Mouse (Mus musculus): Measurements from ENCODE around the gene Hs6st1. TPM values are rescaled to one million over a fixed set of nuclear protein-coding genes. Genes with fewer than 3 reads are reported as not detected.
"Not testable (repeated sequence)": the region's sequence is repeated elsewhere in the genome, so short reads cannot be mapped to it uniquely, and the experiment has no call there.

Gene Hs6st1
- polyA plus RNA-seq (2015; fragmentation: Nextera tagmentation; extraction: Ambion mirVana): 4.8 and 5.2 TPM in 2 replicates

- peaks cover 48% of the 10 kb centered on the region for H3K4me1 ChIP-seq (ENCODE audit: control insufficient read depth, insufficient read depth, low read length)
- H3K4me3 ChIP-seq (replicated peaks; ENCODE audit: low read length): peak within 1 kb of the TSS; percentile 80
- H3K9me3 ChIP-seq (replicated peaks; ENCODE audit: control insufficient read depth, low read length): no peaks in the 10 kb centered on the region
- H3K4me2 ChIP-seq (ENCODE audit: low read depth, low read length): peak within 1 kb of the TSS; percentile 95
- H3K27ac ChIP-seq (ENCODE audit: low read length): peak within 1 kb of the TSS; percentile 88
- peak; percentile 93 for ATAC-seq (ENCODE audit: insufficient read depth, low FRiP score)
- no peaks in the 10 kb centered on the region for H3K27me3 ChIP-seq (ENCODE audit: control insufficient read depth, insufficient read depth, low read length)
- 0% methylated on average over 44 of the region's 55 CpGs for WGBS
- H3K36me3 ChIP-seq (ENCODE audit: control insufficient read depth, insufficient read depth, low read length): no peaks in the 10 kb centered on the region
- H3K9ac ChIP-seq (ENCODE audit: low read length): peak within 1 kb of the TSS; percentile 89
Measured at GRCm38 (mm10) chr1:36068076-36068475, at the start of gene Hs6st1. Gene Hs6st1, plus strand, starts transcription at chr1:36068400.

DNA sequence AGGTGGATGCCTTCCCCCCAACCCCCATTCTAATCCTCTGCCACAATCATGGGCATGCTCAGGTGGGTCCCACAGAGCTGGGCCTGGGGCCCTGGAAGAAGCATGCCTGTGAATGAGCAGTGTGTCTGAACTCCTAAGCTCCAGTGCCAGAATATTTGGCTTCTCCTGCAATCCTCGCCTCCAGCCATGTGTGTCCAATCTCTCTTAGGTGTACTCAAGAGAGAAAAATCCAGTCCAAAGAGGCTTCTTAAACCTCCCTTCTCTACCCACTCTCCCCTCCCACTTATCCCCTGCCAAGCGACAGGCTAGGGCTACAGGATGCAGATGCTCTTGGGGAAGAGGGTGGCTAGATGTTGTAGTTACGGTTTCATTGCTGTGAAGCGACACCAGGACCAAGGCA lies 49.6 kb upstream of the Hs6st1 start:
- H3K4me3 ChIP-seq (replicated peaks; ENCODE audit: low read length): no peak overlapping the region
- no peak overlapping the region; the same call in 1 of the 2 replicates for H3K27ac ChIP-seq (ENCODE audit: low read length)
- H3K4me1 ChIP-seq (ENCODE audit: control insufficient read depth, insufficient read depth, low read length): peaks cover 10% of the 10 kb centered on the region
- H3K36me3 ChIP-seq (ENCODE audit: control insufficient read depth, insufficient read depth, low read length): no peaks in the 10 kb centered on the region
- H3K9ac ChIP-seq (ENCODE audit: low read length): no peak overlapping the region
- H3K27me3 ChIP-seq (ENCODE audit: control insufficient read depth, insufficient read depth, low read length): no peaks in the 10 kb centered on the region
- WGBS: 78% methylated on average over 4 of the region's 4 CpGs
- ATAC-seq (ENCODE audit: insufficient read depth, low FRiP score): no peak
- H3K9me3 ChIP-seq (replicated peaks; ENCODE audit: control insufficient read depth, low read length): no peaks in the 10 kb centered on the region
- H3K4me2 ChIP-seq (ENCODE audit: low read depth, low read length): no peak overlapping the region

- H3K36me3 ChIP-seq (ENCODE audit: control insufficient read depth, insufficient read depth, low read length): no peaks in the 10 kb centered on the region
- no peak overlapping the region for H3K4me2 ChIP-seq (ENCODE audit: low read depth, low read length)
- ATAC-seq (ENCODE audit: insufficient read depth, low FRiP score): no peak
- no peak overlapping the region for H3K27ac ChIP-seq (ENCODE audit: low read length)
- H3K9ac ChIP-seq (ENCODE audit: low read length): no peak overlapping the region
- WGBS: 87% methylated on average over 2 of the region's 2 CpGs
- peaks cover 10% of the 10 kb centered on the region for H3K4me1 ChIP-seq (ENCODE audit: control insufficient read depth, insufficient read depth, low read length)
- no peaks in the 10 kb centered on the region for H3K27me3 ChIP-seq (ENCODE audit: control insufficient read depth, insufficient read depth, low read length)
- H3K9me3 ChIP-seq (replicated peaks; ENCODE audit: control insufficient read depth, low read length): no peaks in the 10 kb centered on the region
- H3K4me3 ChIP-seq (replicated peaks; ENCODE audit: low read length): no peak overlapping the region
Measured at GRCm38 (mm10) chr1:36019161-36019560, 49.0 kb upstream of the Hs6st1 start.

- H3K27ac ChIP-seq (ENCODE audit: low read length): no peak overlapping the region
- no peaks in the 10 kb centered on the region for H3K27me3 ChIP-seq (ENCODE audit: control insufficient read depth, insufficient read depth, low read length)
- H3K4me3 ChIP-seq (replicated peaks; ENCODE audit: low read length): no peak overlapping the region
- H3K4me2 ChIP-seq (ENCODE audit: low read depth, low read length): no peak overlapping the region
- ATAC-seq (ENCODE audit: insufficient read depth, low FRiP score): no peak
- 95% methylated on average over 4 of the region's 4 CpGs for WGBS
- peaks cover 10% of the 10 kb centered on the region for H3K4me1 ChIP-seq (ENCODE audit: control insufficient read depth, insufficient read depth, low read length)
- no peaks in the 10 kb centered on the region for H3K9me3 ChIP-seq (replicated peaks; ENCODE audit: control insufficient read depth, low read length)
- H3K36me3 ChIP-seq (ENCODE audit: control insufficient read depth, insufficient read depth, low read length): no peaks in the 10 kb centered on the region
- no peak overlapping the region for H3K9ac ChIP-seq (ENCODE audit: low read length)
Measured at GRCm38 (mm10) chr1:36020315-36020714, 47.9 kb upstream of the Hs6st1 start.

DNA sequence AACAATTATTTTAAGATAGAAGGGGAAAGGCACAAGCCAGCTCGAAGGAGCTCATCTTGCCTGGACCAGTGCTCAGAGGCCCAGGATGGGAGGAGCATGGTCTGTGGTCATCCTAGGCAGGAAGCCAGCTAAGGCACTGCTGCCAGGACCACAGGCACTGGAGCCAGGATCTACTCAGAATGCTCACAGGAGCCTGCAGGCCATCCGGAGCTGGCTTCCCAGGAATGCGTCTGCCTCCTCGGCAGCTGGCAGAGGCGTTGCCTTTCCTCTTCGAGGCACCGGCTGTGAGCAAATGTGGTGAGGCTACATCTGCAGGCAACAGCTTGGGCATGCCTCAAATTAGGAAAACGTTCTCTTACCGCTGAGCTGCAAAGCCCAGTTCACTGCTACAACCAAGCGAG lies 37.8 kb upstream of the Hs6st1 start:
- H3K4me3 ChIP-seq (replicated peaks; ENCODE audit: low read length): no peak overlapping the region
- no peak overlapping the region for H3K4me2 ChIP-seq (ENCODE audit: low read depth, low read length)
- peak overlapping the region; percentile 33 for H3K27ac ChIP-seq (ENCODE audit: low read length)
- no peaks in the 10 kb centered on the region for H3K9me3 ChIP-seq (replicated peaks; ENCODE audit: control insufficient read depth, low read length)
- H3K36me3 ChIP-seq (ENCODE audit: control insufficient read depth, insufficient read depth, low read length): no peaks in the 10 kb centered on the region
- H3K9ac ChIP-seq (ENCODE audit: low read length): no peak overlapping the region
- H3K4me1 ChIP-seq (ENCODE audit: control insufficient read depth, insufficient read depth, low read length): 0 out of 2 replicates have a peak, but pooled peaks cover 5% of the 10 kb centered on the region
- ATAC-seq (ENCODE audit: insufficient read depth, low FRiP score): peak; percentile 77; the same call in 1 of the 2 replicates
- H3K27me3 ChIP-seq (ENCODE audit: control insufficient read depth, insufficient read depth, low read length): no peaks in the 10 kb centered on the region
- WGBS: 28% methylated on average over 10 of the region's 10 CpGs

GRCm38 (mm10) chr1:36038769-36039168 lies 29.4 kb upstream of the Hs6st1 start:
- Histone ChIP-seq H3K9me3 (replicated peaks; ENCODE audit: control insufficient read depth, low read length) (no peaks in the 10 kb centered on the region), H3K27ac (ENCODE audit: low read length) (no peak overlapping the region), H3K9ac (ENCODE audit: low read length) (no peak overlapping the region), H3K27me3 (ENCODE audit: control insufficient read depth, insufficient read depth, low read length) (no peaks in the 10 kb centered on the region), H3K4me1 (ENCODE audit: control insufficient read depth, insufficient read depth, low read length) (no peaks in the 10 kb centered on the region), H3K4me2 (ENCODE audit: low read depth, low read length) (no peak overlapping the region), H3K36me3 (ENCODE audit: control insufficient read depth, insufficient read depth, low read length) (no peaks in the 10 kb centered on the region), H3K4me3 (replicated peaks; ENCODE audit: low read length) (no peak overlapping the region)
- no peak for ATAC-seq (ENCODE audit: insufficient read depth, low FRiP score)
- 76% methylated on average over 8 of the region's 8 CpGs for WGBS

DNA sequence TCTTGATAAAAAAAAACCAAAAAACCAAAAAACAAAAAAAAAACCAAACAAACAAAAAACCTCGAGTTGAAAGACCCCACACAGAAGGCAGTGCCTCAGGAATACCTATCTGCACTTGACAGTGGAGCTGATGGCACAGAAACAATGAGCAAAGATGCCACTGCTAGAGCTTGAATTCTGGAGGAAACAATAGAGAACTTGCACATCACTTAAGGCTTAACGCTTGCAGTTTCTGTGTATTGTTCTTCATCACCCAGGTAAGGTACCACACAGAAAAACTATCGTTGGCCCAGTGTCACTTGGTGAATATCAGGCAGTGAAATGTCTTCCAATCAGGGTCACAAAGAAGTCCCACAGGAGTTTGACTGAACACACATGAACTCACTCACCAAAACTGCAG lies 26.1 kb upstream of the Hs6st1 start:
- no peak overlapping the region for H3K4me3 ChIP-seq (replicated peaks; ENCODE audit: low read length)
- no peak overlapping the region for H3K9ac ChIP-seq (ENCODE audit: low read length)
- H3K27ac ChIP-seq (ENCODE audit: low read length): no peak overlapping the region
- no peak for ATAC-seq (ENCODE audit: insufficient read depth, low FRiP score)
- WGBS: 83% methylated on average over 3 of the region's 3 CpGs
- no peaks in the 10 kb centered on the region for H3K4me1 ChIP-seq (ENCODE audit: control insufficient read depth, insufficient read depth, low read length)
- H3K9me3 ChIP-seq (replicated peaks; ENCODE audit: control insufficient read depth, low read length): no peaks in the 10 kb centered on the region
- H3K4me2 ChIP-seq (ENCODE audit: low read depth, low read length): no peak overlapping the region
- H3K36me3 ChIP-seq (ENCODE audit: control insufficient read depth, insufficient read depth, low read length): no peaks in the 10 kb centered on the region
- H3K27me3 ChIP-seq (ENCODE audit: control insufficient read depth, insufficient read depth, low read length): no peaks in the 10 kb centered on the region

DNA sequence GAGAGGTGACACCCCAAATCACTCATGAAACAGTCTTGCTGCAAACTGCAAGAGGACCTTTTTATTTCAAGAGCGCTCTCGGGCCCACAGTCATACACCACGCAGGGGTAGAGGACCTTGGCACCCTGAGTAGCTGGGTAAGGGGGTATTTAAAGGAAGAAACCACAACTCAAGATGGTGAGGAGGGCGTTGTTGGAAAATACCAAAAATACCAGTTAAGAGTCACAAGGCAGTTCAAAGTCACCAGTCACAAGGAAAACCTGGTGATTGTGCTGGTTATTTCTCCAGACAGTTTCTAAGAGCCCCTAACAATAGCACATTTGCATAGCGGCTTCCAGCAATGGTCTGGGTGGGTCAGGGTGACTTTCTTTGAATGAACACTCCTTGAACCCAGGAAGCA lies 24.4 kb upstream of the Hs6st1 start:
- ATAC-seq (ENCODE audit: insufficient read depth, low FRiP score); H3K9me3 ChIP-seq (replicated peaks; ENCODE audit: control insufficient read depth, low read length); H3K36me3 ChIP-seq (ENCODE audit: control insufficient read depth, insufficient read depth, low read length); H3K4me1 ChIP-seq (ENCODE audit: control insufficient read depth, insufficient read depth, low read length); H3K4me3 ChIP-seq (replicated peaks; ENCODE audit: low read length); H3K27ac ChIP-seq (ENCODE audit: low read length); H3K9ac ChIP-seq (ENCODE audit: low read length); H3K4me2 ChIP-seq (ENCODE audit: low read depth, low read length); H3K27me3 ChIP-seq (ENCODE audit: control insufficient read depth, insufficient read depth, low read length): not testable (repeated sequence)
- WGBS: 98% methylated on average over 5 of the region's 5 CpGs

DNA sequence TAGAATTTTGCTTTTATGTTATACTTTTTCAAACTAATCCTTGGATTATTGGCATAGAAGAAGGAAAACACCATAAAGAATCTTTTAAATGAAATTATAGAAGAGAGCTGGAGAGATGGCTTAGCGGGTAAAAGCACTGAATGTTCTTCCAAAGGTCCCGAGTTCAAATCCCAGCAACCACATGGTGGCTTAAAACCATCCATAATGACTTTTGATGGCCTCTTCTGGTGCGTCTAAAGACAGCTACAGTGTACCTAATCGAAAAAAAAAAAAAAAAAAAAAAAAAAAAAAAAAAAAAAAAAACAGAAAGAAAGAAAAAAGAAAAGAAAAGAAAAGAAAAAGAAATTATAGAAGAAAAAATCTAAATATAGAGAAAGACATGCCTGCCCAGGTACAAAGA lies 23.9 kb upstream of the Hs6st1 start:
- H3K9me3 ChIP-seq (replicated peaks; ENCODE audit: control insufficient read depth, low read length): no peaks in the 10 kb centered on the region
- no peak overlapping the region for H3K9ac ChIP-seq (ENCODE audit: low read length)
- no peak overlapping the region for H3K27ac ChIP-seq (ENCODE audit: low read length)
- no peaks in the 10 kb centered on the region for H3K27me3 ChIP-seq (ENCODE audit: control insufficient read depth, insufficient read depth, low read length)
- no peak overlapping the region for H3K4me3 ChIP-seq (replicated peaks; ENCODE audit: low read length)
- no peak for ATAC-seq (ENCODE audit: insufficient read depth, low FRiP score)
- 95% methylated on average over 4 of the region's 4 CpGs for WGBS
- H3K4me2 ChIP-seq (ENCODE audit: low read depth, low read length): no peak overlapping the region
- H3K36me3 ChIP-seq (ENCODE audit: control insufficient read depth, insufficient read depth, low read length): no peaks in the 10 kb centered on the region
- no peaks in the 10 kb centered on the region for H3K4me1 ChIP-seq (ENCODE audit: control insufficient read depth, insufficient read depth, low read length)

DNA sequence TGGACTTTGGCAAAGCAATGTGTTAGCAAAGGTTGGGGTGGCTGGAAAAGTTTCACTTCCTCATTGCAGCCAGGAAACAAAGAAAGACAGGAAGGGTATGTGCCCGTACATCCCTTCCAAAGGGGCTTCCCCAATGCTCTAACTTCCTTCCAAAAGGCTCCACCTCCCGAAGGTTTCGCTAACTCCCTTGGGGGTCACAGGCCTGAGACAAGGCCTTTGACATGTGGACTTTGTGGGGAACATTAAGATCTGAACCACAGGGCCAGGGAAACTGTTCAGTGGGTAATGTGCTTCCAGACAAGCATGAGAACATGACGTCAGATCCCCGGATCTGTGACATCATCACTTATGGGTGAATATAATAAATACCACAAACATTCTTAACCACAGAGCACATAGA lies 15.5 kb upstream of the Hs6st1 start:
- H3K27me3 ChIP-seq (ENCODE audit: control insufficient read depth, insufficient read depth, low read length): no peaks in the 10 kb centered on the region
- no peak for ATAC-seq (ENCODE audit: insufficient read depth, low FRiP score)
- no peak overlapping the region for H3K4me2 ChIP-seq (ENCODE audit: low read depth, low read length)
- WGBS: 80% methylated on average over 5 of the region's 5 CpGs
- no peak overlapping the region for H3K9ac ChIP-seq (ENCODE audit: low read length)
- H3K9me3 ChIP-seq (replicated peaks; ENCODE audit: control insufficient read depth, low read length): no peaks in the 10 kb centered on the region
- H3K4me3 ChIP-seq (replicated peaks; ENCODE audit: low read length): no peak overlapping the region
- no peak overlapping the region for H3K27ac ChIP-seq (ENCODE audit: low read length)
- H3K36me3 ChIP-seq (ENCODE audit: control insufficient read depth, insufficient read depth, low read length): no peaks in the 10 kb centered on the region
- H3K4me1 ChIP-seq (ENCODE audit: control insufficient read depth, insufficient read depth, low read length): no peaks in the 10 kb centered on the region

Measured in stomach, embryonic 16.5 days (tissue).